Mouse (Mus musculus): ENCODE data around the gene Gm11639.

Gene Gm11639

GRCm38 (mm10) chr11:105152357-105152899 lies 466.9 kb downstream of the Gm11639 start:
- DNase-seq (ENCODE audit: extremely low spot score, low spot score): no peak

- DNase-seq (ENCODE audit: extremely low spot score, low spot score): peak; percentile 63
Measured at GRCm38 (mm10) chr11:105153068-105153833, 467.7 kb downstream of the Gm11639 start.

- DNase-seq (ENCODE audit: extremely low spot score, low spot score): no peak
Measured at GRCm38 (mm10) chr11:105155915-105156314, 470.4 kb downstream of the Gm11639 start.

GRCm38 (mm10) chr11:105156748-105157267 lies 471.3 kb downstream of the Gm11639 start:
- DNase-seq (ENCODE audit: extremely low spot score, low spot score): no peak

- DNase-seq (ENCODE audit: extremely low spot score, low spot score): no peak
Measured at GRCm38 (mm10) chr11:105158047-105158446, 472.5 kb downstream of the Gm11639 start.

GRCm38 (mm10) chr11:105159673-105160360 lies 474.3 kb downstream of the Gm11639 start:
- no peak for DNase-seq (ENCODE audit: extremely low spot score, low spot score)

DNA sequence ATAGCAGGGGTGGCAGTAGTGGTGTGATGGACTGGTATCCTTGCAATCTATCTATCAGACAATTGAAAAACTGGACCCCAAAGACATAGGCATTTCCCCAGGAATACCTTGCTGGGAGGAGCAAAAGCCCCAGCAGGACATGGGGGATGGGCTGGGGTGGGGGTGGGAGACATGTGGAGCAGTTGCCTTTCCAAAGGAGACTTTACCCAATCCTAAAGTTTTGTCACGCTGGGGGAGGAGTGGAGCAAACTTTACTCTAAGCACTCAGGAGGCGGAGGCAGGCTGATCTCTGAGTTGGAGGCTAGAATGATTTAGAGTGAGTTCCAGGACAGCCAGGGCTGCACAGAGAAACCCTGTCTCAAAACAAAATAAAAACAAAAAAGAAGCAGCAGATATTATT lies 475.9 kb downstream of the Gm11639 start:
- DNase-seq (ENCODE audit: extremely low spot score, low spot score): no peak

GRCm38 (mm10) chr11:105164516-105165510 lies 479.3 kb downstream of the Gm11639 start:
- DNase-seq (ENCODE audit: extremely low spot score, low spot score): no peak

- no peak for DNase-seq (ENCODE audit: extremely low spot score, low spot score)
Measured at GRCm38 (mm10) chr11:105166780-105167179, 481.3 kb downstream of the Gm11639 start.

Data from neural tube, embryonic 10.5 days (tissue).